Mouse (Mus musculus): ENCODE results near the gene St6galnac4. TPM values are rescaled to one million over a fixed set of nuclear protein-coding genes. Genes with fewer than 3 reads are reported as not detected.

St6galnac4 gene
- total and polyA plus RNA-seq, 3 experiments = 6.7 to 20.8 (median 15.4) TPM

DNA sequence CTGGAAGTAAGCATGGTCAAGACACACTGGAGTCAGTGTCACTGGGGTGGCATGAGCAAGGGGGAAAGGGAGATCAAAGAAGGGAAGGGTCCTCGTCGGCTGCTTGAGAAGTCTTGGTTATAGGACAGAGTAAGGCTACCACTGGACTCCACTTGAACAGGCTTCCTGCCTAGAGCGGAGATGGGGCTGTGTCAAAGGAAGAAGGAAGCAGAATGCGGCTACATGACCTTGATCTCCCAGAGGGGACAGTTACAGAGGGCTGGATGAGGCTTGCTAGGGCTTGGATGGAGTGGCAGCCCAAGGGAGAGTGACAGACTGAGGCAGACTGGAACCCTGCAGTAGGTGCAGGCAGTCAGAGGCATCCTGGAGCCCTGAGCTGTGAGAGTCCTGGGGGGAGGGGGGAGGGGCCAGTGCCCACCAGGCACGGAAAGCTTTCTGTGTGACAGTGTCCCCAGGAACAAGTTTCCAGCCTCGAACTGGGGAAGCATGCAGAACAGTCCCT, 53.7 kb downstream of the St6galnac4 start:
- peaks cover 3% of the 10 kb centered on the region; the same call in 1 of the 2 replicates for H3K27me3 ChIP-seq (ENCODE audit: insufficient read depth, low read length)
- no peaks in the 10 kb centered on the region for H3K9me3 ChIP-seq (replicated peaks)
- DNase-seq (ENCODE audit: low spot score) (no peak), ATAC-seq (ENCODE audit: extremely low read depth, insufficient number of reproducible peaks, low FRiP score, poor library complexity, severe bottlenecking) (no peak)
- TF ChIP-seq CTCF (IDR thresholded peaks at IDR 0.05; ENCODE audit: low read depth, low read length) (no peak), TAL1 (conservative IDR thresholded peaks at IDR 0.05; ENCODE audit: low read depth, low read length) (no peak), GATA2 (IDR thresholded peaks at IDR 0.05; ENCODE audit: borderline replicate concordance, low read depth, low read length) (no peak), GATA1 (IDR thresholded peaks at IDR 0.05; ENCODE audit: borderline replicate concordance, low read length) (no peak), POLR2AphosphoS5 (IDR thresholded peaks at IDR 0.05; ENCODE audit: insufficient replicate concordance, low read depth, low read length) (no peak)
- H3K36me3 ChIP-seq (replicated peaks) = no peaks in the 10 kb centered on the region
- H3K4me3 ChIP-seq (ENCODE audit: low read depth, low read length) = no peak overlapping the region
- peaks cover 53% of the 10 kb centered on the region for H3K4me1 ChIP-seq (ENCODE audit: insufficient read depth, low read depth, low read length)

DNA sequence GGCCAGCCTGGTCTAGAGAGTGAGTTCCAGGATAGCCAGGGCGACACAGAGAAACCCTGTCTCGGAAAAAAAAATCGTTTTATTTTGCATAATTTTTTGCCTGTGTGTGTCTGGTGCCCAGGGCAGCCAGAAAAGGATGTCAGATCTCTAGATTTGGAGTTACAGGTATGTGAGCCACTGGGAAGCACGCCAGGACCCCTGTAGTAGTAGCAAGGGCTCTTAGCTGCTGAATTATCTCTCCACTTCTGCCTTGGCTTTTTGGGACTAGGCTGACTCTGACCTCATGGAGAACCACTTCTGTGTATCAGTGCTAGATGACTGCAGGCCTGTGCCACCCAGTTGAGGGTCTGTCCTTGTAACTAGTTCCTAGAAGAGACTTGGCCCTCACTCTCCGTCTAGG, 54.9 kb downstream of the St6galnac4 start:
- TF ChIP-seq CTCF (IDR thresholded peaks at IDR 0.05; ENCODE audit: low read depth, low read length) = no peak
- no peak for TF ChIP-seq GATA2 (IDR thresholded peaks at IDR 0.05; ENCODE audit: borderline replicate concordance, low read depth, low read length)
- TF ChIP-seq POLR2AphosphoS5 (IDR thresholded peaks at IDR 0.05; ENCODE audit: insufficient replicate concordance, low read depth, low read length) = no peak
- TF ChIP-seq GATA1 (IDR thresholded peaks at IDR 0.05; ENCODE audit: borderline replicate concordance, low read length) = no peak
- no peak for TF ChIP-seq TAL1 (conservative IDR thresholded peaks at IDR 0.05; ENCODE audit: low read depth, low read length)
- no peak overlapping the region for H3K4me3 ChIP-seq (ENCODE audit: low read depth, low read length)
- no peak for DNase-seq (ENCODE audit: low spot score)
- H3K36me3 ChIP-seq (replicated peaks) = no peaks in the 10 kb centered on the region
- no peaks in the 10 kb centered on the region for H3K9me3 ChIP-seq (replicated peaks)
- peaks cover 60% of the 10 kb centered on the region for H3K4me1 ChIP-seq (ENCODE audit: insufficient read depth, low read depth, low read length)
- H3K27me3 ChIP-seq (ENCODE audit: insufficient read depth, low read length) = no peaks in the 10 kb centered on the region; the same call in 1 of the 2 replicates
- no peak for ATAC-seq (ENCODE audit: extremely low read depth, insufficient number of reproducible peaks, low FRiP score, poor library complexity, severe bottlenecking)

DNA sequence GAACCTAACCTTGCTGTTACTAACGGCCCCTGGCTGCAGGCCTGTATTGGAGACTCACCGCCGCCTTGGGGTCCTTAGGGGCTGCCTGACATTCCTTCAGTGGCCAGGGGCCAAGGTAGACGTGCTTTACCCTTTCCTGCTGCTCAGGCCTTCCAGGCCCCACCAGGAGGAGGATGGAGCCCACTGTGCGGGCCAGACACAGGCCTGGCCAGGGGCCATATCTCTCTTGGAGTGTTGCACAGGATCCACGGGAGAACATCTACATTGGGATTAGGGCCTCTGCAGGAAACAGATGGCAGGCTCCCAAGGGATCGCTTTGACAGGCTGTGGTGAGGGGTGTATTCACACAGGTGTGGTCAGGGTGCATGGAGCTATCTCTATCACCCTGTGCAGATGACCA, 55.9 kb downstream of the St6galnac4 start:
- no peak for TF ChIP-seq POLR2AphosphoS5 (IDR thresholded peaks at IDR 0.05; ENCODE audit: insufficient replicate concordance, low read depth, low read length)
- TF ChIP-seq TAL1 (conservative IDR thresholded peaks at IDR 0.05; ENCODE audit: low read depth, low read length) = no peak
- no peak for TF ChIP-seq GATA2 (IDR thresholded peaks at IDR 0.05; ENCODE audit: borderline replicate concordance, low read depth, low read length)
- no peak for TF ChIP-seq GATA1 (IDR thresholded peaks at IDR 0.05; ENCODE audit: borderline replicate concordance, low read length)
- no peak for TF ChIP-seq CTCF (IDR thresholded peaks at IDR 0.05; ENCODE audit: low read depth, low read length)
- Histone ChIP-seq H3K4me1 (ENCODE audit: insufficient read depth, low read depth, low read length) (peaks cover 58% of the 10 kb centered on the region), H3K27me3 (ENCODE audit: insufficient read depth, low read length) (no peaks in the 10 kb centered on the region; the same call in 1 of the 2 replicates), H3K9me3 (replicated peaks) (no peaks in the 10 kb centered on the region), H3K36me3 (replicated peaks) (no peaks in the 10 kb centered on the region), H3K4me3 (ENCODE audit: low read depth, low read length) (no peak overlapping the region)
- no peak for DNase-seq (ENCODE audit: low spot score)
- no peak for ATAC-seq (ENCODE audit: extremely low read depth, insufficient number of reproducible peaks, low FRiP score, poor library complexity, severe bottlenecking)

DNA sequence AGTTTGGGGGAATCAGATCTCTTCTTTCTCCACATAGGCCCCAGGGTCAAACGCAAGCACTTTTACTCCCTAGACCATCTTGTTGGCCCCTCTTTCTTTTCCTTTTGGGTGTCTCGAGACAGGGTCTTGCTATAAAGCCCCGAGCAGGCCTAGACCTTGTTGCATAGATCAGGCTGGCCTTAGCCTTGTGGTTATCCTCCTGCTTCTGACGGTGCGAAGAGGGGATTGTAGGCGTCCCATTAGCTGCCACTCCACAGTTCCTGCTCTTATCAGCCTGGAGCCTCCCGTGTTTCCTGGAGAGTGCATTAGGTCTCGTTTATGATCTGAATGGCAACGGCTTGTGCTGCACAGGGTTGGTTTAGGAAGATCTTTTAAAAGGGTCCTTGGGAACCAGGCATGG, 57.2 kb downstream of the St6galnac4 start:
- Histone ChIP-seq H3K4me3 (ENCODE audit: low read depth, low read length) (no peak overlapping the region), H3K27me3 (ENCODE audit: insufficient read depth, low read length) (no peaks in the 10 kb centered on the region; the same call in 1 of the 2 replicates), H3K9me3 (replicated peaks) (no peaks in the 10 kb centered on the region), H3K36me3 (replicated peaks) (peaks cover 2% of the 10 kb centered on the region), H3K4me1 (ENCODE audit: insufficient read depth, low read depth, low read length) (peaks cover 51% of the 10 kb centered on the region)
- ATAC-seq (ENCODE audit: extremely low read depth, insufficient number of reproducible peaks, low FRiP score, poor library complexity, severe bottlenecking) = no peak
- no peak for DNase-seq (ENCODE audit: low spot score)
- TF ChIP-seq TAL1 (conservative IDR thresholded peaks at IDR 0.05; ENCODE audit: low read depth, low read length) (no peak), POLR2AphosphoS5 (IDR thresholded peaks at IDR 0.05; ENCODE audit: insufficient replicate concordance, low read depth, low read length) (no peak), GATA2 (IDR thresholded peaks at IDR 0.05; ENCODE audit: borderline replicate concordance, low read depth, low read length) (no peak)

DNA sequence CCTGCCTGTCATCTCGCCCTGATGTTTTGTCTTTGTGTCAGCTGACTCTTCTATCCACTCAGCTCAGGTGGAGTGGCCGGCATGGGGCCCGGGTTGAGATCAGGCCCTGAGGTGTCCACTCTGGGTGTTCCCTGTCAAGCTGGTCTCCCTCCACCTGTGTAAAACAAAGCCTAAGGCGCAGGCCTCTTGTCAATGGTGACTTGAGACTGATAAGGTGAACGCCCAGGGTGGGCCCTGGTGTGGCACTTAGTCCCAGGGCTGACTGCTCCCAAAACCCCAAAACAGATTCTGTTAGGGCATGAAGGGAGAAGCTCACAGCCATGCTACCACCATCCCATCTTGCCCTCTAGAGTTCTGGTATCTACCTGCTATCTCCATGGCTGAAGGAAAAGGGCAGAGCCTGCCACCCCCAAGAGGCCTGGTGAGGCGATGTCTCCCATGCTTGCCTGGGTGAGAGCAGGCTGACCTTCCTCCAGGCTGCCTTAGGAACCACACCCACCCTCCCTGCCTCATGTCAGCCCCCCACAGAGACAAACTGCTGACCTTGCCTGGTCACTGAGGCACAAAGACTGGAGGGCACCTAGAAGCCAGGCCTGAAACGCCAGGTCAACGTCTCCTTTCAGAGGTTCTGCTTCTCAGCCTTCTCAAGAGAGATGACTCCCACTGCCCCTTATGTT, 58.0 kb downstream of the St6galnac4 start:
- peaks cover 4% of the 10 kb centered on the region for H3K36me3 ChIP-seq (replicated peaks)
- peak overlapping the region; percentile 14; the same call in 1 of the 2 replicates for H3K4me3 ChIP-seq (ENCODE audit: low read depth, low read length)
- H3K27me3 ChIP-seq (ENCODE audit: insufficient read depth, low read length) = no peaks in the 10 kb centered on the region; the same call in 1 of the 2 replicates
- no peak for DNase-seq (ENCODE audit: low spot score)
- peaks cover 46% of the 10 kb centered on the region for H3K4me1 ChIP-seq (ENCODE audit: insufficient read depth, low read depth, low read length)
- no peak for ATAC-seq (ENCODE audit: extremely low read depth, insufficient number of reproducible peaks, low FRiP score, poor library complexity, severe bottlenecking)
- TF ChIP-seq CTCF (IDR thresholded peaks at IDR 0.05; ENCODE audit: low read depth, low read length) (no peak), POLR2AphosphoS5 (IDR thresholded peaks at IDR 0.05; ENCODE audit: insufficient replicate concordance, low read depth, low read length) (no peak), GATA1 (IDR thresholded peaks at IDR 0.05; ENCODE audit: borderline replicate concordance, low read length) (no peak), GATA2 (IDR thresholded peaks at IDR 0.05; ENCODE audit: borderline replicate concordance, low read depth, low read length) (no peak), TAL1 (conservative IDR thresholded peaks at IDR 0.05; ENCODE audit: low read depth, low read length) (no peak)
- no peaks in the 10 kb centered on the region for H3K9me3 ChIP-seq (replicated peaks)

DNA sequence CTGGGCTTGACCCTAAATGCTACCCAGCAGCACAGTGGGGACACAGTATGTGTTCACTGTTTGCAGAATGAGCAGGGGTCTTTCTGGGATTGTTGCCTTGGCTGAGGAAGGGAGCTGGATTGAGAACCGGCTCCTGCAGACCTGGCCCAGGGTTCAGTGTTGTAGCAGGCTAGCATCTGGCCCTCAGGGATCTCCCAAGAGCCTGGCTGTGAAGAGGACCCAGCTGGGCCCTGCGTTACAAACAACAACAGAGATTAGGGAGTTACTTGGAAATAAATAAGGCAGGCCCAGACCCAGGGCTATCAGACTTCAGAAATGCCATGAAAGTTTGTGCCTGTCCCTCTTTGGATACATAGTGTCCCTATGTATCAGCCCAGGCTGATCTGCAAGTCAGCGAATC, 58.8 kb downstream of the St6galnac4 start:
- no peak for DNase-seq (ENCODE audit: low spot score)
- H3K27me3 ChIP-seq (ENCODE audit: insufficient read depth, low read length) = no peaks in the 10 kb centered on the region; the same call in 1 of the 2 replicates
- peaks cover 9% of the 10 kb centered on the region for H3K36me3 ChIP-seq (replicated peaks)
- TF ChIP-seq GATA2 (IDR thresholded peaks at IDR 0.05; ENCODE audit: borderline replicate concordance, low read depth, low read length) (no peak), POLR2AphosphoS5 (IDR thresholded peaks at IDR 0.05; ENCODE audit: insufficient replicate concordance, low read depth, low read length) (no peak), CTCF (IDR thresholded peaks at IDR 0.05; ENCODE audit: low read depth, low read length) (no peak), GATA1 (IDR thresholded peaks at IDR 0.05; ENCODE audit: borderline replicate concordance, low read length) (no peak), TAL1 (conservative IDR thresholded peaks at IDR 0.05; ENCODE audit: low read depth, low read length) (no peak)
- no peak for ATAC-seq (ENCODE audit: extremely low read depth, insufficient number of reproducible peaks, low FRiP score, poor library complexity, severe bottlenecking)
- peaks cover 42% of the 10 kb centered on the region for H3K4me1 ChIP-seq (ENCODE audit: insufficient read depth, low read depth, low read length)
- no peak overlapping the region for H3K4me3 ChIP-seq (ENCODE audit: low read depth, low read length)
- no peaks in the 10 kb centered on the region for H3K9me3 ChIP-seq (replicated peaks)
